Mouse (Mus musculus) mouse trophoblast stem cell (cell line): Measurements from ENCODE around the gene Sema3a.

ENCODE experiments used
- in situ Hi-C, 2 experiments: fragments of 300-500 bp; cut with MseI, MboI; formaldehyde crosslinking; loops; 2 replicates in 1 of 2; 3 replicates in 1 of 2; pipeline ENCODE4 v1.15.1; 2025

Gene Sema3a

GRCm38 (mm10) chr5:13125241-13125692 lies at the start of gene Sema3a:
Gene Sema3a, plus strand, starts transcription at chr5:13125414.
- in situ Hi-C loops = no loop called here

GRCm38 (mm10) chr5:13084777-13085439 lies 40.3 kb upstream of the Sema3a start:
- in situ Hi-C loops = no loop called here

DNA sequence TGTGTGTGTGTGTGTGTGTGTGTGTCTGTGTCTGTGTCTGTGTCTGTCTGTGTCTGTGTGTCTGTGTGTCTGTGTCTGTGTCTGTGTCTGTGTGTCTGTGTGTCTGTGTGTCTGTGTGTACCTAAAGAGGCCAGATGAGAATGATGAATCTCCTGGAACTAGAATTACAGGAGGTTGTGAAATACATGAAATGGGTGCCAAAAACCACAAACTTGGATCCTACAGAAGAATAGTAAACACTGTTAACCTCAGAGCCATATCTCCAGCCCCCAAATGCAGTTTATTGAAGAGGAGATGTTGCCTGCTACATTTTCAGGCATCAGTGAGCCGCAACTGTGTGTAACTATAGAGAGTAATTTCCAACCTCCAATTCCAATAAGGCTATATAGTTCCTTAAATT lies 34.8 kb upstream of the Sema3a start:
- in situ Hi-C loops = no loop called here

- in situ Hi-C loops = no loop called here
Observed at GRCm38 (mm10) chr5:13109522-13109921, 15.7 kb upstream of the Sema3a start.

- in situ Hi-C loops = no loop called here
Observed at GRCm38 (mm10) chr5:13117236-13117635, 8.0 kb upstream of the Sema3a start.

DNA sequence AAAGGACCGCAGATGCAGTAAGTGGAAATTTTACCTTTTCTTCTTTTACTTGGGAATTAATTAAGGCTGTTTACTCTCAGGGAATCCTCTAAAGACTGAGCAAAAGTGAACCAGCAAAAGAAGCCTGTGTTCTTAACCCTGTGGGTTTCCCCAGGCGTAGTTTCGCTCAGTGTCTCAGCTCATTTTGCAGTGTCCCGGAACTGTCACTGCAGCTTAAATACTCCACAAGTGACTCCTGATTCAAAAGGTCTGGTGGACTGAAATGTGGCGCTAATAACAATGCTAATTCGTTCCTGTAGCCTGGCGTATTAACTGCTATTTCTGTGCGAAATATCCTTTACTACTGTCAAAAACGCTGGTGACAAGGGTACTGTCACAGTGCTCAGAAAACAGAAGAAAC lies 543 bp downstream of the Sema3a start:
- in situ Hi-C loops = no loop called here

GRCm38 (mm10) chr5:13126196-13126595 lies 982 bp downstream of the Sema3a start:
- in situ Hi-C loops = no loop called here

DNA sequence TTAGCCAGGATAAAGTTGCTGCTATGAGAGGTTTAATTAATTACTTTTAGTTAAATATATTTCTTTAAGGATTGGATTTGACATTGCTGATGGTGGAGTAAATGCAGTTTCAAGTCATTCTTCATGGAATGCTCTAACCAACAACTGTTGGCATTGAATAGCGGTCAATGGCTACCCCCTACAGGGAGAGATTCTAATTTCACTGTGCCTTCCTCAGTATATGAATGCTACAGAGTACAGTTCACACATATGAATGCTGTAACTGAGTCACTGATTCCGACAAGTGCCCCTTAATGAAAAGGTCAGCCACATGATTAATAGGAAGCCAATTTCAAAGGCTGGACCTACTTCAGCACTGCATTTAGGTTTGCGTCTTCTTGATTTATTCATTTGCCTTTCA lies 1.9 kb downstream of the Sema3a start:
- in situ Hi-C loops = no loop called here

- in situ Hi-C loops = no loop called here
Observed at GRCm38 (mm10) chr5:13144733-13145457, 19.7 kb downstream of the Sema3a start.

DNA sequence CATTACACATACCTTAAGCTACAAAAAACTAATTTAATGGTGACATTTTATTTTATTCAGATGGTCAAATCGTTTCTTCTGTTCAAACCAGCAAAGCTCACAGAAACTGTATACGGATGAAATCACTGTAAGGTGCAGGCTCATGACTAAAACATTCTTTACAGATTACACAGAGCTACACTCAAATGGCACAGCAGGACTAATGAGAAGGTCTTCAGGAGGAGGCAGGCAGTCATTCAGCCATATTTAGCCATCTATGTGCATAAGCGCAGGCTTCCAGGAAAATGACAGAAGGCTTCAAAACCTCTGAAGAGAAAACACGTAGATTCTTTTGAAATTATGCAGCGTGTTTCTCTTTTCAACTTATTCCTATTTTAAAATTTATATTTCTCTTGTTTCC lies 24.7 kb downstream of the Sema3a start:
- in situ Hi-C loops = no loop called here

DNA sequence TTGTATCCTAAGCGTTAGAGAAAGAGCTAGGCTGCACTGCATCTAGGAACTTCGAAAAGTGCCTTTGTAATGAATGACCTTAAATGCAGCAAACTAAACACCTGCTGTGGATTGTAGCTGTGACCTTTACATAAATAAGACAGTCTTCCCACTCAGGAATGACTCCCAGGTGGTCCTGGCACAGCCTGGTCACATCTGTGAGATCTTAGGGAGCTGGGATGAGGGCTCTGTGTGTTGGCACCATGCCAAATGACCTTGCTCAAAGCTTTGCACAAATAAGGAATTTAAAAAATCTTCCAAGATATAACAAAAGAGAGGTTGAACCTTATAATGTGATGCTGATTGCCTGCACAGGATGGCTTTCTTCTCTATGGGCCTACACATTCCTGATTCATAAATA lies 25.8 kb downstream of the Sema3a start:
- in situ Hi-C loops = no loop called here

- in situ Hi-C loops = no loop called here
Observed at GRCm38 (mm10) chr5:13157761-13158612, 32.8 kb downstream of the Sema3a start.

DNA sequence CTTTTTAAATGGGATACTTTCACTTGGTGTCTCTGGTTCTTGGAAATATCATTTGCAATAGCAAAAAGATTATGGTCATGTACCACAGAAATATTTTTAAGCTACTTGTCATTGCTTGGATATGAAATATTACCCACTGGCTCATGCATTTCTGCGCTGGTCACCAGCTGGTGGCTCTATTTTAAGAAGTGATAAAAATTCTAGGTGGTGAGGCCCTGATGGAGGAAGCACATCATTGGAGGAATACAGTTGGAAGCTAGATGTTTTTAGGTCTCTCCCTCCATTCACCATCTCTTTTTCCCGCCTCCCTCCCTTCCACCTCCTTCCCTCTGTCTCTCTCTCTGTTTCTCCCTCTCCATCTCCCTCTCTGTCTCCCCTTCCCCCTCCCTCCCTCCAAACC lies 57.0 kb downstream of the Sema3a start:
- in situ Hi-C loops = no loop called here

DNA sequence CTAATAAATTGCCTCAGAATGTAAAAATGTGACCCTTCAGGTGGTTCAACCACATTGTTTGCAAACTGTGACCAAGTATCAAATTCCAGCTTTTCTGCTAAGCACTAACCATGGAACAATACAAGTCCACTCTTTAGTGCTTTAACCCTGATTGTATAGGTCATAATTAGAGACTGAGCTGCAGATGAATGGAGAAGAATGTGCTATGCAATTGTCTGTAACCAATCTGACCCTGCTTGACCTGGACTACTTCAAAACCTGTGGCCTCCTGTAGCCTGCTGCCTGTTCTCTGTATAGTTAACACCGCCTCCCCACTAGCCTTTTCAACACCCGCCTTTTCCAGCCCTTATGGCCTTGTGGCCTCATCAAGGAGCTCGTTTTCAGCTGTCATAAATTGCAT lies 72.7 kb downstream of the Sema3a start:
- in situ Hi-C loops = no loop called here

GRCm38 (mm10) chr5:13199709-13200108 lies 74.5 kb downstream of the Sema3a start:
- in situ Hi-C loops = no loop called here

- in situ Hi-C loops = no loop called here
Observed at GRCm38 (mm10) chr5:13255353-13255752, 130.1 kb downstream of the Sema3a start.

GRCm38 (mm10) chr5:13256321-13256720 lies 131.1 kb downstream of the Sema3a start:
- in situ Hi-C loops = no loop called here

- in situ Hi-C loops = no loop called here
Observed at GRCm38 (mm10) chr5:13263087-13263486, 137.9 kb downstream of the Sema3a start.

DNA sequence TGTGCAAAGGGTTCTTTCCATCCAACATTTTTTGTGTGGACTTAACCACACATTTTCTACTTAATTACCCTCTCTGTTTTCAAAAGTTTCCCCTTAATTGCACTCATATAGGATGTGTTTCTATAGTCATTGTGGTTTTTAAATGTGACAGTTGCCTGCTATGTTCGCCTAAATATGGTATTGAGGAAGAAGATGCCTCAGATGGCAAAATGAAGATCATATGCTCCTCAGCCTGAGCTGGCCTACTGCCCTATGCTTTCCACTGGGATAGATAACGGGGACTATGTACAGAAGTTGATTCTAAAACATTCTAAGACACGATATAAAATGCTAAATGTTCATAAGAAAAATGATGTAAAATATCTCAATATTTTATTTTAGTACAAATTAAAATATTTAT lies 138.3 kb downstream of the Sema3a start:
- in situ Hi-C loops = no loop called here

DNA sequence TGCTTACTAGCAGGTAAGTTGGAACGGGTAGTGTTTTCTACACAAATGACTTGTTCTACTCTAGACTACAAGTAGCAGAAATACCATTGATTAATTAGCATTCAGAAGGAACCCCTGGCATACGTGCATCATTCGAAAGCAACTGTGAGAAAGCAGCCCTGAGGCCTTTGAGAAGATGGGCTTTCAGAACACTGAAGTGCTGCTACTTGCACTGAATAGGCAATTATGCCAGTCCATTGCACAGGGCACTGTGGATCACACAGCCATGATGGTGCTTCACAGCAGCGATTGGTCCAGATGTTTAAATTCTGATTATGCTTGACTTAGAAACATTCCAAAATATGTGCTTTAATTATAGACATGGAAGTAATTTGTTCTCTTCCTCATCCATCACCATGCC lies 187.5 kb downstream of the Sema3a start:
- in situ Hi-C loops = no loop called here

- in situ Hi-C loops = no loop called here
Observed at GRCm38 (mm10) chr5:13313977-13314376, 188.8 kb downstream of the Sema3a start.

DNA sequence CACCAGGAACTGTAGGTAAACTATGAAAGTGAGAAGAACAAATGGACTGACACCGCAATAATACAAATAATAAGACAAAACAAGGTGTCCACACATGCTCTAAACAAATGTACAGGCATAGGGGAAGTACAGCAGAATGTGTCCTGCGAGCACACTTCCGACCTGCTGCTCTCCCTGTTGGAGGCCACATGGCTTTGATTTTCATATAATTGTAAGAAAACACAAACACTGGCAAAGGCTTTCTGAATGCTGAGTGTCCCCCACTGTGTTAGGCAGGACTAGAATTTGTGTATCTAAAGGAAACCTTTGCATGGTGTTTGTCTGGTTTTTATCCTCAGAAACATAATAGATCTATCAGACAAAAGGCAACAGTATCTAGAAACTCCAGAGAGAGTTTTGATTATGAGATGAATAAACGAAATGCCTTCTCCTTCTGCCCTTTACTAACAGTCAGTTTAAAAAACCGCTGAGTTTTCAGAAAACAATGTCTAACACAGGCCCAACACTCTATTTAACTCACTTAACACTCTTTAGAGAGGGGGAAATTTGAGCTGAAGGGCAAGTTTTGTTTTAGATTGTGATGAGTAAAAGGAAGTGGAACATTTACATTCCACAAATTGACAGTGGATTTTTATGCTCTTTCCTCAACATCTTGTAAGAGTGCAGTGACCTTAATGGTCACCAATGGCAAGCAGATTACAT lies 193.7 kb downstream of the Sema3a start:
- in situ Hi-C loops = no loop called here
